Mouse (Mus musculus) thymus, postnatal 36 days (tissue): ENCODE data around the gene Tbc1d4.
A peak's percentile ranks its signal among the peaks of the same experiment; 100 is the strongest.

Experiments
- DNase-seq, 2 experiments: peaks; one replicate each; pipeline ENCODE4 v3.0.0; 2022; ENCODE audit warnings: mixed read lengths in 2 of 2

The Tbc1d4 gene

DNA sequence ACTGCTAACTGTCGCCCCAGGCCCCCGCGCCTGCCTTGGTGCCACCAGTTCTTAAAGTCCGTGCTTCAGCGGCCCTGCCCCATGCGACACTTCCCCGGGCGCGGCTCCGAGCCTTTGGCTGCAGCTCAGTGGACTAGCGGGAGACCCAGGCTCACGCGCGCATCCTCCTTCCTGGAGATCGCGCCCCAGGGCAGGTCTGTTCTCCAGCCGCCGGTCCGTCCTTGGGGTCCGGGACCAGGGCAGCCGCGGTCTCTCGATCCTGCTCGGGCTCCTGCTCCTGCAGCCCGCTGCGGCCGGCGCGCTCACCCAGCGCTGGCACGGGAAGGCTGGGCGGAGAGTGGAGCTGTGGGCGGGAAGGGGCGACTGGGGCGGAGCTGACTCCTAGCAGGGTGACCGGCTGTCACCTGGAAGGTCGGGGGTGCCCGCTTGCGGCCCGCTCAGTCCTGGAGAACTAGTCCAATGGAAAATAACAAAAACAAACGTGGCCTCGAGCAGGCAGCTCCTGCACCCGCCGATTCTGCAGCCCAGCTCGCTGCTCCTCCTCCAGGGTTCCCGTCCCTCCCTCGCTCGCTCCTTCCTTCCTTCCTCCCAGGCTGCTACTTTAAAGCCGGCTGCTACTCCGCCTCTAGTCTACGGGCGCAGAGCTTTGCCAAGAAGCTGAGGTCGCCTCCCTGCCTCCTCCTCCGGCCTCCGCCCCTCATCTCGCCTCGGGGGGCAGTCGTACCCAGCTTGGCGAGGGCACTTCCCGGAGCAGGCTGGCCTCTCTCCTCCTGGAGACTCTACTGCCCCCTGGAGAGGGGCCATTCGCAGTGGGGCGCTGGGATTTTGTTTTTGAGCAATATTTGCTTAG lies at the start of gene Tbc1d4:
TSS of gene Tbc1d4 (minus strand) at position 673 of the 850 bp plus-strand sequence.
- DNase-seq: peak; percentile 56 to 66

DNA sequence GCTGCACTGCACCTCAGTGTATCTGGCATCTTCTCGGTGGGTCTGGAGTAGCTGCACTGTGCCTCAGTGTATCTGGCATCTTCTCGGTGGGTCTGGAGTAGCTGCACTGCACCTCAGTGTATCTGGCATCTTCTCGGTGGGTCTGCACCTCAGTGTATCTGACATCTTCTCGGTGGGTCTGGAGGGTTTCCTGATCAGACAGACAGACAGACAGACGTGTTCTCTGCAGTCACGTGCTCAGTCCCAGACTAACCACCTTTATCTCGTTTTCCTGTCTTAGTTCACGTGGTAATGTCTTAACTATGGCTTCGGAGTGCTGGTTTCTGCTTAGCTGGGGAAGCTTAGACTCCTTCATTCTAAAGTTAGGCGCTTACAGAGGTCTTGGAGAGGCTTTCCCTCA lies 47.3 kb upstream of the Tbc1d4 start:
- DNase-seq: no peak

DNA sequence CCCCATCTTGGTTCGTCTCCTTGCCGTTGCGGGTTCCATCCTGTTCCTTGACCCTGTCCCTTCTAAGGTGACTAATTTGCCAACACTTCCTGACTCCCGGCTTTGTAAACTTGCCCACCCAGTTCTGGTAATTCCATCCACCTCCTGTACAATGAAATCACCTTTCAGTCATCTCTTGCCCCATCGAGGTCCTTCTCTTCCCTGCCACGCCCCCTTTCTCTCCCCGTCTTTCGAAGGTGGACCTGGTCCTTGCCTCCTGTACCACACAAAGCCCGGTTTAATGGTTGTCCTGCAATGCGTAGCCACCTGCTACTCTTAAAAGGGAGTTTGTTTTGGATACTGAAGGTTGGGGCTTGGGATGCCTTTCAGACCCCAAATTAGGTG lies 45.5 kb upstream of the Tbc1d4 start:
- DNase-seq: peak in 1 of 2 experiments; percentile 21

DNA sequence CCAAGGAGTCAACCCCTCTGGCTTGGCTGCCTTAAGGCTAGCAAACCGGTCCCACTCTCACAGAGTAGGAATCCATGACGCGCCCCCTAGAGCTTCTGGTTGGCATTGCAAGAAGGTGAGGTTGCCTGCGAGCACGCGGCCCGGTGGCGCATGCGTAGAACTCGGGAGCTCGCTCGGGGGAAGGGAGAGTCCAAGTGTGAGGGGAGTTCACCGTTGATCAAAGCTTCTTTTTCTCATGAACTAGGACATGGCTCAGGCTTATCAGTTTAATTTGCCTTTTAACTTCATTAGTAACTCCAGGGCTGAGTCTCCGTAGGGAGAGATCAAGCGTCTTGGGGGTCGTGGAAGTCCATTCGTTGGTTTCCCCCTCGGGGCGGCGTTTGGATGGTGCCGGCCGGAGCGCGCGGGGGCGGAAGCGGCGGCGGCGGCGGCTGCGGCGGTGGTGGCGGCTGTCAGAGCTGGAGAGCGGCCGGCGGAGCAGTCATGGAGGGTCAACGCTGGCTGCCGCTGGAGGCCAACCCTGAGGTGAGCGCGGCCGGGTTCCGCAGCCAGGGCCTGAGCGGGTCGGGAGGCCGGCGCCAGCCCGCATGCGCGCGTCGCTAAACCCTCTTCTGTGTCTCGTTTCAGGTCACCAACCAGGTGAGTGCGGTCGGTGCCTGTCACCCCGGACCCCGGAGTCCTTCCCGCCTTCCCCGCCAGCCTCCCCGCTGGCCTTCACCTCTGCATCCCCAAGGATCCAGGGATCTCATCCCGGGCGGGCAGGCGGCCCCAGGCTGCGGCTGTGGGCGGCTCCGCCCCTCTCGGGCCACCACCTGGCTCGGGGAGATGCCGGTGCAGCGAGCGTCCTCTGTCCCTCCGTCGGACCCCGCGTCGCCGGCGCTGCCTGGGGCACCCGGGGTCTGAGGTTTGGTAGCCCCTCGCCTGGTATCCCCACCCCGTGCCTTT lies 44.9 kb upstream of the Tbc1d4 start, which contains the start of gene Uchl3:
TSS of gene Uchl3 (plus strand) at position 387 of the 945 bp plus-strand sequence.
- peak; percentile 92 to 97 for DNase-seq

DNA sequence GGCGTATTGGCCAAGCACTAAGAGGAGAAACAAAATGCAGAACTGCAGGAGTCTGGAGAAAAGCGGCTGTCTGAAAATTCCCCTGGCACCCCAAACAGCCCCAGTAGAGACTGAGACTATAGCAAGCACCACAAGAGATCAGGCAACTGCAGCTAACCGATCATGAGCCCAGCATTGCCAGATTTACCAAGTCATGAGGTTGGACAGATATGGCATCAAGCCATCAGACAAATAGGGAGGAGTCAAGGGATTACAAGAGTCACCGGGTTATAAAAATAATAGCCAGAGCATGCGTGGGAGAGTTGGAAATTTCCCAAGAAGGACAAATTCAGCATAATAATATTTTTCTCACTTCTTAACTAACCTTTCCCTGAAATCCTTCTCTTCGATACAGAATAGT lies 43.6 kb upstream of the Tbc1d4 start:
- DNase-seq: no peak

DNA sequence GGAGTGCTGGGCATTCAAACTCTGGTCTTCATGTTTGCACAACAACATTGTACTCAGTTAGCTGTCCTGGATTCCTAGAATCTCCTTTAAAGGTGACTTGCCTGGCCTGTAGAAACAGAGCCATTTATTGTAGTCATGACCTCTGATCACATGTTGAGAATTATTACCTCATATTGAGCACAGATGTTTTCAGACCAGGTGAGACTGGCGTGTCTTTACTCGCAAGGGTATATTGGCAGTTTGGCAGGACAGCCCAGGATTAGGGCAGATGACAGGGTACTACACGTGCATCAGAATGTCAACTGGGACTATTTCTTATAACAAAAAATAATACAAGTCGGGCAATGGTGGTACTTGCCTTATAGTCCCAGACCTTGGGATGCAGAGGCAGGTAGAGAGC lies 41.6 kb upstream of the Tbc1d4 start:
- no peak for DNase-seq

DNA sequence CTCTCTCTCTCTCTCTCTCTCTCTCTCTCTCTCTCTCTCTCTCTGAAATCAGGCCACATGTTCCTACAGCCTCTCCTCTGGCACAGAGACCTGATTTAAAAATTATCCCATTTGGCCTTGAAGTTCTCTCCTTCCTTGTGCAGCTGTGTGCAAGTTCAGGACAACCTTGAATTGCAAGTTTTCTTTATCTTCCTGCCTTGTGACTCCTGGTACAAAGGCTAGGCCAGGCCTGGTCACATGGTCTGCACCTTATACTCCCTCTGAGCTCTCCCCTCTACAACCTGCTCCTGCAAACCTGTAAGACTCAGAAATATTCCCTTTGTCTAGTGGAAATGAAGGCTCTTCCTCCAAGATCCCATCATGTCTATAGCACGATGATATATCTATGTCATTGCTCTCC lies 36.0 kb upstream of the Tbc1d4 start:
- no peak for DNase-seq

DNA sequence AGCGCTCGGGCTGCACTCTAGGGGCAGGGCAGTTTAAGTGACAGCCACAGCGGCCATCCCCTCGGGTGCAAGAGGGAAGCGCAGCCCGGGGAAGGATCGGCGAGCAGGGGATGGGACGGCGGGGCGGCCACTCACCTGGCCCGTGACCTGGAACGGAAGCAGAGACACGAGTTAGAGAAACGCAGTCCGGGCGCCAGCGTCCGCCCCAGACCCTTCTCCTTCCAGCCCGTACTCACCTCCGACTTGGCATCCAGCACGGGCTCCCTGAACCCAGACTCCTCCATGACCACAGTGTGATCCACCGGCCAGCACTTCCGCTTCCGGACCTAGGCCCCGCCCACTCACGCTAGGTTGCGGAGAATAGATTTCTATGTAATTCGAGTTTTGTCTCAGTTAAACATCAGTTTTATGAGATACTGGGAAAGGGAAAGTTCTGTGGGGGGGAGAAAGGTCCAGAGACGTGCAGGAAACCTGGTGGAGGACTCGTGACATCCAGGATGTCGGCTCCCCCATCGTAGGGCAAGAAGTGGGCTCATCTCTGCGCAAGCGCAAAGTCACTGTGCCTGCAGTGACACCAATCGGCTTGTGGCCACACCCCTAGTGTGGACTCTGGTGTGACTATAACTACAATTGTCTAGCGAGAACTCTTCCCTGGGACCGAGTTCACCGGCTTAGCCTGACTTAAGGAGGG lies 31.3 kb upstream of the Tbc1d4 start, which contains the start of gene Commd6:
TSS of gene Commd6 (minus strand) at position 534 of the 691 bp plus-strand sequence.
- DNase-seq: peak; percentile 85 to 90

DNA sequence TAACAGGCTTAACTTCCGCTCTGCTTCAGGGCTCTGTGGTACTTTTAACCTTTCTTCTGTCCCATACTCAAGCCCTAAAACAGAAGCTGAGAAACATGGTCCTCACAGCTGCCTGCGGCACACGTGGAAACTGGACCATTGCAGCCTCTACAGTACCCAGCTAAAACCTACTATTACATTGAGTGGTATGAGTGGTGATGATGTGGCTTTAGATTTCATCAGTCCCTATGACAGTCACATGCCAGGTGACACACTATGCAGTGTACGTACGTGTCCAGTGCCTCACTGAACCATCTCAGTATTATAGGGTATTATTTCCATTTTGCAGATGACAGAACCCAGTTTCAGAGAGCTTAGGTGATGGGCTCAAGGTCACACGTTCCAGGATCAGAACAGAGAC lies 28.4 kb upstream of the Tbc1d4 start:
- no peak for DNase-seq

DNA sequence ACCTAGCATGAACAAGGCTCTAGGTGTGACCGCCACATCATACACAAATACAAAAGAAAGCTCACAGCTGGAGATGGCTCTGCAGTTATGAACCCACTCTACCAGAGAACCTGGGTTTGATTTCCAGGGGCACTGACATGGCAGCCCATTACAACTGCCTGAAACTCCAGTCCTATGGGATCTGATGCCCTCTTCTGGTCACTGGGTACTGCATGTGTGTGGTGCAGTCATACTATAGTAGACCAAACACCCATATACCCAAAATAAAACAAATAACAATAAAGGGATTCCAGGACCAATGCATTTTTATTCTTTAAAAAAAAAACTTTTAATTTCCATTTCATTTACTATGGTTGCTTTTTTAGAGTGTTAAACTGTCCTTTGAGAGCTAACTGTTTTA lies 26.8 kb upstream of the Tbc1d4 start:
- no peak for DNase-seq

DNA sequence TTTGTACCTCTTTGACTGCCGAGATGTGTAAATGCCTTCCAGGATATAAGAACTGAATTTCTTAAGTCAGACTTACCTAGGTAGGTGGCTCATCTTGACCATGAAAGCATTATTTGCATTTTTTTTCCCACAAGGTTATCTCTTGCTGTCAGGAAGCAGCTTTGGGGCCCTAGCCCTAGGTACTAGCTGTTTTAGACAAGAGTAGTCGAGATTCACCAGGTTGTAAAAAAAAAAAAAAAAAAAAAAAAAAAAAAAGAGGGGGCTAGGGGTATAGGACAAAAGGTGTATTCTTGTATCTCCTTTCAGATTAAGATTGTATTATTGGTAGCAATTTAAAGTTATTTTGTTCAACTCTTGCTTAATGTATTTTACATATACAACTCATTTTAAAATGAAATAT lies 21.6 kb upstream of the Tbc1d4 start:
- no peak for DNase-seq

DNA sequence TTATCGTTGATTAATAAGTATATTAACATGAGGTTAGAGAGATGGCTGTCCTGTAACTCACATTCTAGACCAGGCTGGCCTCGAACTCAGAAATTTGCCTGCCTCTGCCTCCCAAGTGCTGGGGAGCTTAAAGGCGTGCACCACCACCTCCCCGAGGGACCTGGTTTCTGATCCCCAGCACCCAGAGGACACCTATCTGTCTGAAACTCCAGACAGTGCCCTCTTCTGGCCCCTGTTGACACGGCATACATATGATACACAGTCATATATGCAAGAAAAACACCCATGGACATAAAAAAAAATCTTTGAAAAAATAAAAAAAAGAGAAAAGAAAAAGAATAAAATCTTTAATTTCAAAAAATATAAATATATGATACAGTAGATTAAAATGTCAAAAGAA lies 8.7 kb upstream of the Tbc1d4 start:
- DNase-seq: no peak

DNA sequence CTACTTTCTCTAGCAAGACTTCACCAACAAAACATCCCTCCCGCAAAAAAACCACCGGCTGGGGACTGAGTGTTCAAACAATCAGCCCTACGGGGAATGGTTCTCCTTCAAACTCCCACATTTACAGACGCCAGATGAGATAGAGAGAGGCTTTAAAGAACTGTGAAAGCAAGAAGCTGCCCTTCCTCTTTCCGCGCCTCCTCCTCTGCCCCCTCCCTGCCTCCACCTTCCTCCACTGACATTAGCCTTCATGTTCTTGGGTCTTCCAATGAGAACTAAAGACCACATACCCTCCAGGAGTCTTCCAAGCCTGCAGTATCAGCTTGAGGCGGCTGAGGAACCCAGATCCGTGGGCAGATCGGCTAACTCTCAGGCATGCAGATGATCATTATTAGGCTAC lies 7.2 kb upstream of the Tbc1d4 start:
- DNase-seq: no peak

DNA sequence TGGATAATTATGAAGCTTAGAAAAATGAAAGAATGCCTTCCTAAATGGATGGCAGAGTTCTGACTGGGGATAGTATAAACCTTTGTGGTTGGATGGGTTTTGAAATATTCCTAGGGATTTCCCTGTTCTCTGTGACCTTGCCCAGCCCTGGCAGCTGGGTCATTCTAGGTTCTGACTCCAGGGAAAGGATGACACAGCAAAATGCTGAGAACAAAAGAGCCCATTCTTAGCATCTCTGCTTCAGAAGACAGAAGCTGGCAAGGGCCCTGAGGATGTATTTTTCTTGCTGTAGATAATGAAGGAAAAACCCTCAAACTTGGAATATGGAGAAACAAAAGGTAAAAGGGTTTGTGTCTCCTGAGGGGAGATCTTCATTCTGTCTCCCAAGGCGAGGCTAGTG lies 4.2 kb upstream of the Tbc1d4 start:
- DNase-seq: no peak

DNA sequence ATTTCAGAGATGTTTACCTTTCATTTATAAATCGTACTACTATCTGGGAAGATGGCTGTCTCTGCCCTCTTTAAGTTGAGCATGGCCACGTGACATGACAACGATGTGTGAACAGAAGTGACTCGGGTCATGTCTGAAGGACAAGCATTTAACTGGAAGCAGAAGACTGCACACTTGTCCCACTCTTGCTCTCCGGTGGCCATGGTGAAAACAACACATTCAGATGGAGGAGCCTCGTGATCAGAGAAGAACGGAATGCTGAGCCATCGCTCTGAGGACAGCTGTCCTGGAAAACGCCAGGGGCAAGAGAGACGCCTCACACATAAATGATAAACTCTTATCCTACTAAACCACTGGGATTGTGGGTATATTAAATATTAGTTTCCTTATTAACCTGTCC lies 1.7 kb upstream of the Tbc1d4 start:
- no peak for DNase-seq

DNA sequence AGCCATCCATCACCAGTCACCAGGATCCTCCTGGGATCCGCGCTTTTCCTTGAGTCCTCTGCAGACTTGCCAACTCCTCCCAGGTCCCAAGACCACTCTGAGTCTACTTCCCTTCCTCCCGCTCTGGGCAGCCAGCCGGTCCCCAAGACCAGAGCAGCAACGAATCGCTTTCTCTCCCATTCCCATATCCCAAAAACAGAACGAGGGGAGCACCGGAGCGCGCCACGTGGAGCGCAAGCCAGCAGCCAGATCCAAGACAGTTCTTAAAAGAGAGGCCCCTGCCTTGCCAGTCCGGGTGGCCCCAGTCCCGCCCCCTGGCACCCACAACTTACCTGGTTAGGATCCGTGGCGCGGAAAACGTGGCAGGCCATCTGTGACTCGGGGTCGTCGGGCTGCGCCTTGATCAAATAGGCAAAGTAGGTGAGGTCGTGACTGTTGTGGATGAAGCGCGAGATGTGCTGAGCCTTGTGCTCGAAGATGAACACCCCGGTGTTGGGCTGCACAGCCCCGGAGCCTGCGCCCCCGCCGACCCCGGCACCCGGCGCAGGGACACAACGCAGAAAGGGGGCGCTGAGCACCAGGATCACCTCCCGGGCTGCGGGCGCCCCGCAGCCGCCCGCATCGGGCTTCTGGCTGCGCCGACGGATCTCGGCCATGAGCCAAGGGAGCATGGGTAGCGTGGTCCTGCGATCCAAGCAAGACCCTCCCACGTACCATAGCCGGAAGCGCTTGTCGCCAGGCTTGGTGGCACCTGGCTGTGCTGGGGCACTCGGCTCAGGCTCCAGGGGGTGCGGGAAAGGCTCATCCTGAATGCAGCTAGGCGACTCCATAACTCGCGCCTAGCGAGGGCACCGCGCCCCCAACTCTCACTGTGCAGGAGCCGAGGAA lies 1.1 kb downstream of the Tbc1d4 start:
- peak; percentile 30 to 45 for DNase-seq

DNA sequence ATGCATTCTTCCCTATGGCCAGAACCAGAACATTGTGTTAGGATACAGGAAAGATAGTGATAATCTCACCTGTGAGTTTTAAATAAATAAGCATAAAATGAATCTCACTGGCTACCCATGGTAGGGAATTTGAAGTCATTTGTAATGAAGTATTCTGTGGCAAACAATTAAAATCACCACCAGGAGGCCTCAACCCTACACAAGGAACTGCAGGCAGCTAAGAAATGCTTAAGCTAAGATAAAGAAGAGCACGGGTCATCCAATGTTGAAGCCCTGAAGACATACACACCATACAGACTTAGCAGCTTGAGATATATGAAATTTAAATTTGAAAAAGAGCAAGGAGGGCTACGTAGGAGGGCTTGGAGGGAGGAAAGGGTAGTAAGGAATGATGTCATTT lies 3.1 kb downstream of the Tbc1d4 start:
- no peak for DNase-seq

DNA sequence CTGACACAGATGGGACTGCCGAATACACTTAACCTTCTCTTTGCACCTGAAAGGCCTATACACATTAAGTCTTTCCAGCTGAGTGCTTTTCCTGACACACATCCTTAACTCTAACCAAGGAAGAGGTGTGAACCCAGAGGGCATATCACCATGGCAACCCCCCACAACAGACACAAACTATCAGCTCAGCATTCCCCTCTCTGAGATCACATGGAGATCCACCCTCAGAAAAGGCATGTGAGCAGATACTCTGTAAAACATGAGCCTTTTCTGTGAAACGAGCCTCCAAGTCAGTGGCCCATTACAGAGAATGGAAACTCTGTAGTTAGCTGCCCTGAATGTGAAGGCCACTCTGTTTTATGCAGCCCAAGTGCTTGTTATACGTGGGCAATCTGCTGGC lies 6.1 kb downstream of the Tbc1d4 start:
- no peak for DNase-seq

DNA sequence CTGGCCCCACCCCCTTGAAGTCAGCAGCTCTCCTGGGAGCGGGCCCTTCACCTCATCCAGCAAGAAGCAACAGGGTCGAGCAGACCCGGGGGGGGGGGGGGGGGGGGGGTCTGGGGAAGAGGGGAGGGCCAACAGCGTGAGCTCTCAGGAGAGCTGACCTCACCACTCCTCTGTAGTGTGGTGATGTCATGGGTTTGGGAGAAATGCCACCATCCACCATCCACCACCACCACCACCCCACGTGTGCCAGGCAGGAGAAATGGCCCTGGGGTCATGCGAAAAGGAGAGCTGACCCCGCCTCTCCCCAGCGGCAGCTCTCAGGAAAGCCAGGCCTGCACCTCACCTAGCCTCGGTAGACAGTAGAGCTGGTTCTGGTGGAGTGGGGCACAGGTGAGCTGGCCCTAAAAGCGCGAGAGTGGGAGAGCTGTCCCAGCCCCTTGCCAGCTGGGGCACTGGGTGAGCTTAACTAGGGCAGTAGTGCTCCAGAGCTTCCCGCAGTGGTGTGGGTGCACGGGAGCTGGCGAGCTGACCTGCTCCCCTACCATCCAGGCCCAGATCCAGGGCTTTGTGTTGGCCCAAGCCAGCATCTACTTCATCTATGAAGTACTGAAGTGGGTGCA lies 11.8 kb downstream of the Tbc1d4 start:
- DNase-seq: no peak

DNA sequence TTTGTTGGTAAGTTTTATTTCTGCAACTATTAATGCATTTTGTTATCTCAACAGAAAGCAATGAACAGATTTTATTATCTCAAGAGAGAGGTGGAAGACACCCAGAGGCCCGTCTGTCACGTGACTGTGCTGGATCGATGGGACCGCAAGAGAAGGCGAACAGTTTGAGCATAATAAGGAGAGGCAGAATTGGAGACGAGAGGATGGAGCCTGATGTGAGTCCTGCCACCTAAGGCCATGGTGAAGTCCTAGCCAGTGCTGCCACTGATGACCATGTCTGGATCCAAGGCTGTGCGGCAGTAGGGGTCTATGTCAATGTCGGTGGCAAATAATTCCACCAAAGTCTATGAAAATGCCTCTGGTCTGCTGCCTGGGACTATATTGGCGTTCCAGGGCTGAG lies 12.3 kb downstream of the Tbc1d4 start:
- DNase-seq: no peak

DNA sequence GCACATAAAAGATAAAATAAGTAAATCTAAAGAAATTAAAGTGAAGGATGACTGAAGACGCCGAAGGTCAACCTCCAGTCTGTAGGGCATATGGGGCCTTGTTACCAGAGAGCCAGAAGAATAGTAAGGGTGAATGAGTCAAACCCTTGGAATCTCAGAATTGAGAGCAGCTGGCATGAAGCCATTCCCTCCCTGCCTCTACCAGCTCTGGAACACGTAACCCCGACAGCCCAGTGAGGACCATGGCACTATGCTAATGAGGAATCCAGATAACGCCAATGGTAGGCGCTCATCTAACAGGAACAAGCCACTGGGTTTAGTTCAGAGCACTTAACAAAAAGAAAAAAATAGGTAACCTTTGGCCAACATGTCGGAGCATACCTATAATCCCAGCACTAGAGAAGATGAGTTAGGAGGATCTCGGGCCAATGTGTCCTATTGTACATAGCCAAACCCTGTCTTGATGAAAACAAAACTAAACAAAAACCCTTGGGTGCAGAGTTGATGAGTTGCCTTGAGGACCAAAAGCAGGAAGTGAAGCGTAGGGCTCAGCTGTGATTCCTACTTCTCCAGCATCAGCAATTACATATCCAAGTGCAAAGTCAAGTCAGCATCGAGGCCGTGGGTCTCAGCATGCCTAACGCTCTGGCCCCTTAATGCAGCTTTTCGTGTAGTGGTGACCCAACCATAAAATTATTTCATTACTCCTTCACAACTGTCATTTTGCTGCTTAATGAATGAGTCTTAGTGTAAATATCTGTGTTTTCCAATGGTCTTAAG lies 13.5 kb downstream of the Tbc1d4 start:
- no peak for DNase-seq
